Mouse (Mus musculus) heart, postnatal 4 days (tissue): ENCODE data around the gene Rgs14. TPM values are rescaled to one million over a fixed set of nuclear protein-coding genes. Genes with fewer than 3 reads are reported as not detected.

ENCODE experiments used
- DNase-seq: peaks from one replicate; pipeline ENCODE4 v3.0.0; 2021
- total RNA-seq, 2 experiments: library from RNA; stranded (reverse); gene quantifications; 2 replicates each; pipeline ENCODE4 v1.2.3; 2021

Rgs14 gene
- total RNA-seq = under 1 TPM in 1 of 2 experiments, not detected in 1; 0.70 TPM

- DNase-seq = no peak
Measured at GRCm38 (mm10) chr13:55369531-55370114, at the start of gene Rgs14. Gene Rgs14, plus strand, starts transcription at chr13:55369732.

- peak; percentile 27 for DNase-seq
Measured at GRCm38 (mm10) chr13:55319931-55320533, 49.5 kb upstream of the Rgs14 start, which contains the start of gene Prelid1. Gene Prelid1, plus strand, starts transcription at chr13:55320500.

- peak; percentile 91 for DNase-seq
Measured at GRCm38 (mm10) chr13:55321434-55322129, 48.0 kb upstream of the Rgs14 start, which contains the start of gene Rab24. Gene Rab24, minus strand, starts transcription at chr13:55321946.

- DNase-seq = peak; percentile 42
Measured at GRCm38 (mm10) chr13:55322130-55322825, 47.3 kb upstream of the Rgs14 start.

GRCm38 (mm10) chr13:55325596-55325995, 43.9 kb upstream of the Rgs14 start:
- no peak for DNase-seq

- DNase-seq = no peak
Measured at GRCm38 (mm10) chr13:55327169-55327568, 42.4 kb upstream of the Rgs14 start.

- DNase-seq = peak; percentile 91
Measured at GRCm38 (mm10) chr13:55327633-55328032, 41.9 kb upstream of the Rgs14 start.

GRCm38 (mm10) chr13:55328171-55328570, 41.4 kb upstream of the Rgs14 start:
- DNase-seq = no peak

- DNase-seq = no peak
Measured at GRCm38 (mm10) chr13:55328641-55329040, 40.9 kb upstream of the Rgs14 start.

GRCm38 (mm10) chr13:55329109-55329682, 40.3 kb upstream of the Rgs14 start:
- peak; percentile 63 for DNase-seq

GRCm38 (mm10) chr13:55329683-55330566, 39.6 kb upstream of the Rgs14 start, which contains the start of gene Mxd3:
Gene Mxd3, minus strand, starts transcription at chr13:55329823.
- peak; percentile 88 for DNase-seq

- DNase-seq = no peak
Measured at GRCm38 (mm10) chr13:55330567-55331400, 38.7 kb upstream of the Rgs14 start.

GRCm38 (mm10) chr13:55332331-55332730, 37.2 kb upstream of the Rgs14 start:
- no peak for DNase-seq

GRCm38 (mm10) chr13:55335701-55336100, 33.8 kb upstream of the Rgs14 start:
- DNase-seq = no peak

- no peak for DNase-seq
Measured at GRCm38 (mm10) chr13:55337341-55337975, 32.1 kb upstream of the Rgs14 start.

- no peak for DNase-seq
Measured at GRCm38 (mm10) chr13:55338131-55339054, 31.1 kb upstream of the Rgs14 start.

- DNase-seq = no peak
Measured at GRCm38 (mm10) chr13:55339259-55339658, 30.3 kb upstream of the Rgs14 start.

- no peak for DNase-seq
Measured at GRCm38 (mm10) chr13:55342469-55342868, 27.1 kb upstream of the Rgs14 start.

GRCm38 (mm10) chr13:55344286-55344685, 25.2 kb upstream of the Rgs14 start:
- DNase-seq = no peak
